Mouse (Mus musculus): ENCODE results near the gene Gm39653. TPM values are rescaled to one million over a fixed set of nuclear protein-coding genes. Genes with fewer than 3 reads are reported as not detected.
"Not testable (repeated sequence)": the region's sequence is repeated elsewhere in the genome, so short reads cannot be mapped to it uniquely, and the experiment has no call there.

Gm39653 gene
- polyA plus RNA-seq, 1 experiment, result 0.40 TPM

DNA sequence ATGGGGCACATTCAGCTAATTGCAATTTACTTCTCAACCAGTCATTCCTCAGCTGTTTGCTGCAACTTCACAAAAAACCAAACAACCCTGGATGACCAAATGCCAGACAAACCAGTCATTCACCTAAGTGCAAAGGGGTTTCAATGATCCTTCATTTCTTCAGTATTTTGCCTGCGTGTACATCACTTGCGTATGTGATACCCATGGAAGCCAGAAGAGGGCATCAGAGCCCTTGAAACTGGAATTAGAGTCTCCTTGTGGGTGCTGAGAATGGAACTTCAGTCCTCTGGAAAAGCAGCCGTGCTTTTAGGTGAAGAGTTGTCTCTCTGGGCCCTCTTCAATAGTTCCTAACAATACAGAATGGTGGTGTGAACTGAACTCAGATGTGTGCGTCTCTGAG lies 6.2 kb upstream of the Gm39653 start:
- no peak overlapping the region for H3K4me3 ChIP-seq (ENCODE audit: insufficient read depth, low read length)
- no peak overlapping the region for H3K27ac ChIP-seq (ENCODE audit: insufficient read depth, low read length)
- no peaks in the 10 kb centered on the region for H3K4me1 ChIP-seq (ENCODE audit: control insufficient read depth, insufficient read depth, low read length)
- TF ChIP-seq POLR2A (IDR thresholded peaks at IDR 0.05; ENCODE audit: extremely low read depth, insufficient read depth, low read length) (no peak), CTCF (IDR thresholded peaks at IDR 0.05; ENCODE audit: extremely low read depth, insufficient read depth, low read length) (no peak)

DNA sequence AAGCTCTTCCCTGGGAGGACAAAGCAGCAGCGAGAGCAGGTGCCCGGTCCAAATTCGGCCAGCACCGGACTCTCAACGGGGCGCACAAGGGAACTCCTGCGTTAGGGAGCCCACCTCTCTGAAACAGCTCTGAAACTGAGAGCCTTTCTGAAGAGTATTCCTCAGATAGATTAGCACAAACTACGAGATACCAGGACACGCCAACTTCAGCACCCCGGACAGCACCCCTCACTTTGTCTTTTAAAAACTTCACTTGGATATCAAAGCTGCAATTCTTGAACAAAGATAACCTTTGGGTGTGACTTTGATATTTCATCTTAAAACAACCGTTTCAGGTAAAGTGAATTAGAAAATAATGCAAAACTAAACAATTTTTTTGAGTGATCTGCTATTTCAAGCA lies 1.2 kb upstream of the Gm39653 start:
- H3K27ac ChIP-seq (ENCODE audit: insufficient read depth, low read length), result no peak overlapping the region
- H3K4me1 ChIP-seq (ENCODE audit: control insufficient read depth, insufficient read depth, low read length), result no peaks in the 10 kb centered on the region
- no peak overlapping the region for H3K4me3 ChIP-seq (ENCODE audit: insufficient read depth, low read length)
- TF ChIP-seq CTCF (IDR thresholded peaks at IDR 0.05; ENCODE audit: extremely low read depth, insufficient read depth, low read length), result no peak
- no peak for TF ChIP-seq POLR2A (IDR thresholded peaks at IDR 0.05; ENCODE audit: extremely low read depth, insufficient read depth, low read length)

DNA sequence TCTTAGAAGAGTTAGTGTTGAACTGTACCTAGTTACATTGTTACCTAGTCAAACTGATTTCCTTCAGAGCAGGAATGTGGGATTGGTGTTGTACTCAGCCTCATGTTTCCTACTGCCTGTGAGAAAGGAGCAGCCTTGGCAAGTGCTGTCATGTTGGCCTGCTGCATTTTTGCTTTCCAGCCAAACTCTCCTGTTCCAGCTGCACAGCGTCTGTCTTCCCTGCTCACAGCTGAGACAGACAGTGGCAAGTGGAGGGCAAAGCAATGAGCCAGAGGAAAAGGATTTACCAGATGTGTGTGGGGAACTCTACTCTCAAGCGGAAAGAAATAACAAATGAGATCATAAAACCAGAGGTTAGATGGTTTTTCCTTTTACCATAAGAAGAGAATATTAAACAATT lies 12.4 kb downstream of the Gm39653 start:
- no peak overlapping the region for H3K4me3 ChIP-seq (ENCODE audit: insufficient read depth, low read length)
- no peak for TF ChIP-seq POLR2A (IDR thresholded peaks at IDR 0.05; ENCODE audit: extremely low read depth, insufficient read depth, low read length)
- no peak for TF ChIP-seq CTCF (IDR thresholded peaks at IDR 0.05; ENCODE audit: extremely low read depth, insufficient read depth, low read length)
- no peak overlapping the region for H3K27ac ChIP-seq (ENCODE audit: insufficient read depth, low read length)
- no peaks in the 10 kb centered on the region for H3K4me1 ChIP-seq (ENCODE audit: control insufficient read depth, insufficient read depth, low read length)

DNA sequence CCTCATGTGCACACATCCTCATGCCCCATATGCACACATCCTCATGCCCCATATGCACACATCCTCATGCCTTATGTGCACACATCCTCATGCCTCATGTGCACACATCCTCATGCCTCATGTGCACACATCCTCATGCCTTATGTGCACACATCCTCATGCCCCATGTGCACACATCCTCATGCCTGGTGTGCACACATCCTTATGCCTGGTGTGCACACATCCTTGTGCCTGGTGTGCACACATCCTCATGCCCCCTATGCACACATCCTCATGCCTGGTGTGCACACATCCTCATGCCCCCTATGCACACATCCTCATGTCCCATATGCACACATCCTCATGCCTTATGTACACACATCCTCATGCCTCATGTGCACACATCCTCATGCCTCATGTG lies 14.6 kb downstream of the Gm39653 start:
- H3K27ac ChIP-seq (ENCODE audit: insufficient read depth, low read length); H3K4me3 ChIP-seq (ENCODE audit: insufficient read depth, low read length): not testable (repeated sequence)

DNA sequence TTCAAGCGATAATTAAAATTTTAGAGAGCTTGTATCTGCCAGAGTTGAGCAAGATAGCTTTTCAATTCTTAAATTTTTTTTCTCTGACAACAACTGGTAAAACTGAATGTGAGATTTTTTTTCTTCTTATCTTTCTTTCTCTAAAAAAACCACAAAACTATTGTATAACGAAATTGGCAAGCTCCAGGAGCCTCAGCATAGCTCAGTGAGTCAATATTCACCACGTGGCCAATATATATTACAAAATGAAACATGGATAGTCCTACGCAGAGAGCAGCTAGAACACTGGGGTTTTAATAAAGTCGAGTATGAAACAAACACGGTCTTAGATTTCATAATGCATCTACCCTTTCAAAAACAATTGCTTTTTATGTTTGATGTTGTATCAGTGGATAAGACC lies 24.2 kb downstream of the Gm39653 start:
- Histone ChIP-seq H3K4me3 (ENCODE audit: insufficient read depth, low read length) (no peak overlapping the region), H3K27ac (ENCODE audit: insufficient read depth, low read length) (no peak overlapping the region), H3K4me1 (ENCODE audit: control insufficient read depth, insufficient read depth, low read length) (no peaks in the 10 kb centered on the region)
- TF ChIP-seq CTCF (IDR thresholded peaks at IDR 0.05; ENCODE audit: extremely low read depth, insufficient read depth, low read length) (no peak), POLR2A (IDR thresholded peaks at IDR 0.05; ENCODE audit: extremely low read depth, insufficient read depth, low read length) (no peak)

More for the DNA sequence above, 14.6 kb downstream of the Gm39653 start:
- H3K4me1 ChIP-seq (ENCODE audit: control insufficient read depth, insufficient read depth, low read length), result not testable (repeated sequence)

DNA sequence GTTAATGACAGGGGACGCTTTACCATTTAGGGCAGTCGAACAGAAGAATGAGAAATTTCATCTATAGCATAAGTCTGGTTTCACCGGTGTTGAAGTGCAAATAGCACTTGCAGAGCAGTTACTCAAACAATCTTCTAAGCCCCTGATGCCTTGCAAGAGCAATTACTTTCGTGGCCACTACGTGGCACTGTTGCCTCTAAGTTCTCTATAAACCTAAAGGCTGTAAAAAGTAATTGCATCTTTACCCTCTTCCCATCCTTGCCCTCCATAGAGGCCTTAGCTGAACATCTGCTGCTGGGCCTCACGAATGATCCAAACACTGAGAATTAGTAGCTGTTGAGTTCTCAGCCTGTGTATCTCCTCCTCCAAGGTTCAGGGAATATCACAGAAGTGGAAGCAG lies 42.2 kb downstream of the Gm39653 start:
- no peak overlapping the region for H3K27ac ChIP-seq (ENCODE audit: insufficient read depth, low read length)
- TF ChIP-seq POLR2A (IDR thresholded peaks at IDR 0.05; ENCODE audit: extremely low read depth, insufficient read depth, low read length), result no peak
- TF ChIP-seq CTCF (IDR thresholded peaks at IDR 0.05; ENCODE audit: extremely low read depth, insufficient read depth, low read length), result peak; percentile 61
- H3K4me1 ChIP-seq (ENCODE audit: control insufficient read depth, insufficient read depth, low read length), result no peaks in the 10 kb centered on the region
- no peak overlapping the region for H3K4me3 ChIP-seq (ENCODE audit: insufficient read depth, low read length)

DNA sequence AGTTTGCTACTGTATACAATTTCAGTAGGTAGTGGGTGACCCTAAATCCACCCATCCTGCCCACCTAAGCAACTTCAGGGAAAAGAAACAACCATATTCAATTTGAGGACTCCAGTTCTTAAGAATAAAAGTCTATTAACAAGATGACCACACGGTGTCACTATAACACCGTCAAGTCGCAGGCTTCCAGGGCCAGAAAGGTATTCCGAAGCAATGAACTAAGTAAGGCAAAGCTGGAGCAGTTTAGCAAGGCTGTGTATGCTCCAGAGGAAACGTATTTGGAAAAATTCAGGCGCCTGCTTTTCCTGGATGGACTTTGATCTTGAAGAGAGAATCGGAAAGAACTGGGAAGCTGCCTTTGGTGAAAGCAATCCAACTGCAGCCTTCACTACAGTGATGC lies 43.8 kb downstream of the Gm39653 start:
- H3K27ac ChIP-seq (ENCODE audit: insufficient read depth, low read length), result no peak overlapping the region
- no peak overlapping the region for H3K4me3 ChIP-seq (ENCODE audit: insufficient read depth, low read length)
- TF ChIP-seq CTCF (IDR thresholded peaks at IDR 0.05; ENCODE audit: extremely low read depth, insufficient read depth, low read length) (peak; percentile 89), POLR2A (IDR thresholded peaks at IDR 0.05; ENCODE audit: extremely low read depth, insufficient read depth, low read length) (no peak)
- no peaks in the 10 kb centered on the region for H3K4me1 ChIP-seq (ENCODE audit: control insufficient read depth, insufficient read depth, low read length)

DNA sequence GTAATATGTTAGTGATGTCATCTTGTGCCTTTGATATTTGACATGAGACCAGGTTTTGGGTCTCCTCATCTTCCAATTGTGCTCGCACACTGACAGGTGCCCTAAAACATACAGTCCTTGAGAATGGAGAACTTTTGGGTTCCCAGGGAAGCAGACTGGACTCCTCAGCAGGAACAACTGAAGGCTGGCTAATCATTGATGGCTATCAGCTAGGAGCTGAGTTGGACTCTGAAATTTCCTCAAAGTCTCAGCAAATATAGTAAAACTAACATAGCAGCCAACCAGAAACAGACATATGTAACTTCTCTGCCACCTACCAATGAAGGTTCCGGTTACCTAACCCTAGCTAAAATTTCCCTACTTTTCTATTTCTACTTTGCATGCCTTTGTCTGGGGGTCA lies 50.3 kb downstream of the Gm39653 start:
- Histone ChIP-seq H3K27ac (ENCODE audit: insufficient read depth, low read length) (no peak overlapping the region), H3K4me3 (ENCODE audit: insufficient read depth, low read length) (no peak overlapping the region), H3K4me1 (ENCODE audit: control insufficient read depth, insufficient read depth, low read length) (no peaks in the 10 kb centered on the region)
- TF ChIP-seq CTCF (IDR thresholded peaks at IDR 0.05; ENCODE audit: extremely low read depth, insufficient read depth, low read length), result no peak
- no peak for TF ChIP-seq POLR2A (IDR thresholded peaks at IDR 0.05; ENCODE audit: extremely low read depth, insufficient read depth, low read length)

DNA sequence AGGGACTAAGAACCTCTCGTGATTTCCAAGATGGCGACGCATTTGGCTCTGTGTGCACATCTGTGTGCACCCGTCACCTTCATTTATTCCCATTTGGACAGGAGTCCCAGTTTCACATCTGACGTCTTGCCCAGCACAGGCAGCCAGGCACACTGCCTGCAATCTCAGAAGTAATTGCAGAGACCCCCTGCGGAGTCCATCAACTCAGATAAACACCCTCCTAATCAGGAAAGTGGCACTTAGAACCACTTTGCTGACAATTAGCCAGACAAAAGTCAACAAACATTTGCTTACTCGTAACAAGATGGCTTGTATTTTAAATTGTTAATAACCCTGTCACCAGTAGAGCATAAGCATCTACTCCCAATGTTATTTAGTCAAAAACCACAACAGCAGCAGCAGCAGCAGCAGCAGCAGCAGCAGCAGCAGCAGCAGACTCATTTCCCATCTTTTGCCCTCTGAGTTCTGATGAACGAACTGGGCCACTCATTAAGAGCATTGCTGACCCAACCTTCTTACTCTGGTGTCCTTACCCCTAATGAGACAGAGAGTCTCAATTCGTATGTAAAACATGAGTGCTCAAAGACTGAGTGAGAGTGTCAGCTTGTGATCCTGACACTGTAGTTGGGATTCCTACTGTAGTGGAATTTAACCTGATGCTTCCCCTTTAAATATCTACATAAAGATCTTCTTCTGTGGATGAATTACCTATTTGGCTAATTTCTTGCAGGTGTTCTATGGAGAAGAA lies 51.6 kb downstream of the Gm39653 start:
- Histone ChIP-seq H3K4me1 (ENCODE audit: control insufficient read depth, insufficient read depth, low read length) (no peaks in the 10 kb centered on the region), H3K27ac (ENCODE audit: insufficient read depth, low read length) (no peak overlapping the region), H3K4me3 (ENCODE audit: insufficient read depth, low read length) (no peak overlapping the region)
- TF ChIP-seq POLR2A (IDR thresholded peaks at IDR 0.05; ENCODE audit: extremely low read depth, insufficient read depth, low read length) (no peak), CTCF (IDR thresholded peaks at IDR 0.05; ENCODE audit: extremely low read depth, insufficient read depth, low read length) (no peak)

DNA sequence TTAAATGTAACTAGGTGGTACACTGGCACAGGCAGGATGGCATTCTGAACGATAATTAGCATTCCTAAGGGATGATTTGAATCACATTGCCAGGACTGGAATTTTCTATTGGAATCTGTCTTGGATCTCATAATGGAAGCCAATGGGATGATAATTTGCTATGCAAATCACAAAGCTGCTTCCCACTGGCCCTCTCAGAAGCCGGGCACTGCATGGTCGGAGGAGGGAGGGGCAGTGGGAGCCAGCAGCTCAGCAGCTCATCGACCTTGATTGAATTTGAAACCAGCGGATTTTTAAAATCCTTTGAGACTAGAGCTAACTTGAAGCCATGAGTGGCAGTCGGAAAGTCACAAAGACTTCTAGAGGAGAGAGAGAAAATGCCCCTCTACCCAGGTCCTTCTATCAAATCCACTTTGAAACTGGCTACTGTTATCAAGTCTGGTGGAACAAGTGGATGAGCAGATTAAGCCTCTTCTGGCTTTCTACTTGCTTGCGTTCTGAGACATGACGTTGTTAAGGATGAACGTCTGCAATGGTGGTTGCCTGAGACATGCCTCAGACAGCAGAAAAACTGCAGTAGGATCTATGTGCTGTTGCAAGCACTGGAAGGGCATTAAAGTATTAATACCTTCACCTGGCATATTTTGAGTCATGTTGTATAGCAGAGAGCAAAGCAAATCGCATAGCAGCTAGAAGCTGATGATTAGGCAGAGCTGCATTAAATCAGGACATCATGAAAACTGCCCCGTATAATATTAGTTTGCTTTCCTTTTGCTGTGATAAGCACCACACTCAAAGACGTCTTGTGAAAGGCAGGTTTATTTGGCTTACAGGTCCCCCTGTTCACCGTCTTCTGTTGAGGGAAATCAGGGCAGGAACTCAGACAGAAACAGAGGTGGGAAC lies 52.4 kb downstream of the Gm39653 start:
- no peak overlapping the region for H3K27ac ChIP-seq (ENCODE audit: insufficient read depth, low read length)
- TF ChIP-seq POLR2A (IDR thresholded peaks at IDR 0.05; ENCODE audit: extremely low read depth, insufficient read depth, low read length), result no peak
- no peak for TF ChIP-seq CTCF (IDR thresholded peaks at IDR 0.05; ENCODE audit: extremely low read depth, insufficient read depth, low read length)
- H3K4me1 ChIP-seq (ENCODE audit: control insufficient read depth, insufficient read depth, low read length), result no peaks in the 10 kb centered on the region
- peak overlapping the region; percentile 16 for H3K4me3 ChIP-seq (ENCODE audit: insufficient read depth, low read length)

All from cortical plate, adult 2 months (tissue).